Mouse (Mus musculus) ES-Bruce4 (cell line): Measurements from ENCODE around the gene Olfr1202. TPM values are rescaled to one million over a fixed set of nuclear protein-coding genes. Genes with fewer than 3 reads are reported as not detected.

Experiments used
- H3K27ac ChIP-seq: 2 replicates; pipeline ENCODE4 v1.5.1; 2012; ENCODE audit warnings: low read length, inconsistent platforms; ENCODE audit not compliant: insufficient read depth
- H3K27me3 ChIP-seq: 2 replicates; pipeline ENCODE4 v1.6.1; 2012; ENCODE audit warnings: mild to moderate bottlenecking, low read length, inconsistent platforms; ENCODE audit not compliant: control insufficient read depth, poor library complexity, insufficient read depth, severe bottlenecking
- H3K36me3 ChIP-seq: 2 replicates; pipeline ENCODE4 v1.6.1; 2012; ENCODE audit warnings: inconsistent platforms, mild to moderate bottlenecking, low read length, moderate library complexity; ENCODE audit not compliant: control insufficient read depth, poor library complexity, insufficient read depth, severe bottlenecking
- H3K4me1 ChIP-seq: one replicate; pipeline ENCODE4 v1.8.1; 2011; ENCODE audit warnings: low read length; ENCODE audit not compliant: control insufficient read depth, insufficient read depth
- H3K4me3 ChIP-seq: 2 replicates; pipeline ENCODE4 v1.5.1; 2011; ENCODE audit warnings: low read depth, mild to moderate bottlenecking, low read length
- H3K9ac ChIP-seq: 2 replicates; pipeline ENCODE4 v1.6.1; 2012; ENCODE audit warnings: low read depth, mild to moderate bottlenecking, inconsistent platforms; ENCODE audit not compliant: poor library complexity, severe bottlenecking
- H3K9me3 ChIP-seq: replicated peaks from 2 replicates; pipeline ENCODE4 v1.6.1; 2012; ENCODE audit warnings: mild to moderate bottlenecking, low read length, inconsistent platforms; ENCODE audit not compliant: control insufficient read depth, poor library complexity, insufficient read depth, severe bottlenecking
- CTCF ChIP-seq: IDR thresholded peaks from one replicate; pipeline ENCODE4 v1.8.1; 2011; ENCODE audit warnings: low read depth, low read length
- EP300 ChIP-seq: IDR thresholded peaks from 2 replicates; pipeline ENCODE4 v1.6.1; 2011; ENCODE audit warnings: low read depth, low read length; ENCODE audit not compliant: insufficient read depth
- POLR2A ChIP-seq: IDR thresholded peaks from one replicate; pipeline ENCODE4 v1.8.1; 2011; ENCODE audit warnings: low read length; ENCODE audit not compliant: insufficient read depth
- polyA plus RNA-seq: library from polyadenylated mRNA; stranded (reverse); fragments of >200 nt; gene quantifications from 2 replicates; pipeline ENCODE4 v1.2.4, GENCODE M21; 2011; ENCODE audit warnings: low read depth; ENCODE audit not compliant: missing spikeins, insufficient read depth, insufficient read length

The Olfr1202 gene
- polyA plus RNA-seq = not detected in 2 replicates

DNA sequence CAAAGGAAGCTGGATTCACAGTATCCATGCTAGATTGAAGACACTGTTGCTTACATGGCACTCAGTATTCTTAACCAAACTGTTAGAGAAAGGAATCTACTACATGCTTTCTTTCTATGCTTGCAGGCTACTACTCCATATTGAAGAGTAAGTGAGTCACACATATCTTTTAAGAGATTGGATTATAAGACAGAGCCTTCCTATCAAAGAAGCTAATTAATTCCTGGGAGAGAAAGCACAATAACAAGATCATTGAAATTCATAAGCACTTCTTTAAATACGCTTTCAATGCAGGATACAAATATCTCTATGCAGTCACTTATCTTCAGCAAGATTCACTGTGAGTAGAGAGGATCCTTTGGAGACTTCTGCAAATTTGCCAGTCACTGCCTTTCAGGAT lies at the start of gene Olfr1202:
Olfr1202 (plus strand) TSS at position 301 of the 400 bp plus-strand sequence.
- Histone ChIP-seq H3K9me3 (no peaks in the 10 kb centered on the region), H3K36me3 (no peaks in the 10 kb centered on the region), H3K4me3 (no peak within 1 kb of the TSS), H3K27ac (no peak within 1 kb of the TSS), H3K4me1 (no peaks in the 10 kb centered on the region), H3K9ac (no peak within 1 kb of the TSS), H3K27me3 (no peaks in the 10 kb centered on the region)
- TF ChIP-seq CTCF (no peak), POLR2A (no peak), EP300 (no peak)

DNA sequence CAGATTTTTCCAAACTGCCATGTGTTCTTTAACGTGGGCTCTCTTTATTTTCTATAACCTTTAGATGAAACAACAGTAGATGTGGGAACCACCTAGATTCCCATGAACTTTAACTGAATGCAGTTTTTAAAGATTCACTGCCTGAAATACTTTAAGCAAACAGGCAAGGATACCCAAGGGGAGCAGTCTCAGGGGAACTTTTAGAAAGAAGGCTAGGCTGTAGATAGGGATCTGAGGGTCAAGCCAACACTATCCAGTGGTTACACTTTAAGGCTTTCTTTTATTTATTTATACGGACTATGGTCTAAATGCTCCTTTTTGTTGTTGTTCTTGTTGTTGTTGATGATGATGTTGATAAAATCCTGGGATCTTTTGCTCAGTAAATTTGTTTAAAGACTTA lies 43.9 kb upstream of the Olfr1202 start, which contains the start of gene Olfr1200:
Olfr1200 (minus strand) TSS at position 101 of the 400 bp plus-strand sequence.
- H3K9ac ChIP-seq = no peak within 1 kb of the TSS
- no peaks in the 10 kb centered on the region for H3K27me3 ChIP-seq
- no peaks in the 10 kb centered on the region for H3K9me3 ChIP-seq
- no peaks in the 10 kb centered on the region for H3K4me1 ChIP-seq
- no peak within 1 kb of the TSS for H3K27ac ChIP-seq
- H3K4me3 ChIP-seq = no peak within 1 kb of the TSS
- no peaks in the 10 kb centered on the region for H3K36me3 ChIP-seq
- TF ChIP-seq POLR2A (no peak), CTCF (no peak)

DNA sequence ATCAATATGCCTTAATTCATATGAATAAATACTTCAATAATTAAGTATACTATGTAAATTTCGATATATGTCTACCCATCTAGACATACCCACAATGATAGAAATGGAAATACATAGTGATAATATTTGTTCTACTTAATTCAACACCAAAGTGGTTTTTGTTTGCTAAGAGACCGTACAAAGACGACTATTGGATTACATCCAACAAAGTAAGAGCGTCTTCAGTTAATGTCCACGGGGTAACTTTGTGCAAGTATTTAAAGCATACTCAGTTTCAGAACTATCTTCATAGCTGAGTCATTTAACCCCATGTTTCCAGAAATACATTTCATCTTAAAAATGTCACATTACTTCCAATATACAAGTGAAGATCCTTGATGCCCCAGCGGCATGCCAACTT lies 21.6 kb upstream of the Olfr1202 start, which contains the start of gene Olfr1201:
Olfr1201 (plus strand) TSS at position 301 of the 400 bp plus-strand sequence.
- Histone ChIP-seq H3K4me1 (no peaks in the 10 kb centered on the region), H3K27ac (no peak within 1 kb of the TSS), H3K36me3 (no peaks in the 10 kb centered on the region), H3K9me3 (no peaks in the 10 kb centered on the region), H3K27me3 (no peaks in the 10 kb centered on the region), H3K4me3 (no peak within 1 kb of the TSS), H3K9ac (no peak within 1 kb of the TSS)
- TF ChIP-seq POLR2A (no peak), EP300 (no peak), CTCF (no peak)

DNA sequence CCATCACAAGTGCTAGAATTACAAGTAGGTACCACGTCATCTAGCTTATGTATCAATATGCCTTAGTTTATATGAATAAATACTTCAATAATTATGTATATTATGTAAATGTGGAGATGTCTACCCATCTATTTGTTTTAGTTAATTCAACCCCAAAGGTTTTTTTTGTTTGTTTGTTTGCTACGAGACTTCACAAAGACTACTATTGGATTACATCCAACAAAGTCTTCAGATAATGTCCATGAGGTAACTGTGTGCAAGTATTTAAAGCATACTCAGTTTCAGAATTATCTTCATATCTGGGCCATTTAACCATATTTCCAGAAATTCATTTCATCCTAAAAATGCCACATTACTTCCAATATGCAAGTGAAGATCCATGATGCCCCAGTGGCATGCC lies 15.1 kb downstream of the Olfr1202 start, which contains the start of gene Olfr1205:
Olfr1205 (plus strand) TSS at position 301 of the 400 bp plus-strand sequence.
- H3K9me3 ChIP-seq = no peaks in the 10 kb centered on the region
- TF ChIP-seq POLR2A (no peak), CTCF (no peak), EP300 (no peak)
- no peaks in the 10 kb centered on the region for H3K36me3 ChIP-seq
- H3K4me1 ChIP-seq = no peaks in the 10 kb centered on the region
- no peaks in the 10 kb centered on the region for H3K27me3 ChIP-seq
- no peak within 1 kb of the TSS for H3K9ac ChIP-seq
- no peak within 1 kb of the TSS for H3K4me3 ChIP-seq
- H3K27ac ChIP-seq = no peak within 1 kb of the TSS

DNA sequence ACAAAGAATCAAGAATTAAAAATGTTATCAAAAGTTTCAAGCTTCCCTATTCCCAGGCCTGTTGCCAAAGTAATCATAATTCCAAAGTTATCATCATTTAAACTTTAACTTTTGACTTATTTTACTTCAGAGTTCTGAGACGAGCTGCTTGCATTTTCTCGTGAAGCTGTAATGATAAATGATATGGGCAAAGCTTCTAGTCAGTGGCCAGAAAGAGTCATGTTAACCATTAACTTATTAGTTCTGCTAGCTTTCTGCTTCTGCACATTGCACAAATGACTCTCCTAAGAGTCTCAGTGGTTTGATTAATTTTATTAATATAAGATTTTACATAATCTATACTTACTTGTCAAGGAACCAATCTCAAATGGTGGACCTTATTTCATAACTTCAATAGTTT lies 24.2 kb downstream of the Olfr1202 start:
- Histone ChIP-seq H3K4me1 (no peaks in the 10 kb centered on the region), H3K27ac (no peak overlapping the region), H3K4me3 (no peak overlapping the region), H3K27me3 (no peaks in the 10 kb centered on the region), H3K9ac (no peak overlapping the region), H3K36me3 (no peaks in the 10 kb centered on the region), H3K9me3 (no peaks in the 10 kb centered on the region)
- TF ChIP-seq CTCF (no peak), POLR2A (no peak), EP300 (no peak)

DNA sequence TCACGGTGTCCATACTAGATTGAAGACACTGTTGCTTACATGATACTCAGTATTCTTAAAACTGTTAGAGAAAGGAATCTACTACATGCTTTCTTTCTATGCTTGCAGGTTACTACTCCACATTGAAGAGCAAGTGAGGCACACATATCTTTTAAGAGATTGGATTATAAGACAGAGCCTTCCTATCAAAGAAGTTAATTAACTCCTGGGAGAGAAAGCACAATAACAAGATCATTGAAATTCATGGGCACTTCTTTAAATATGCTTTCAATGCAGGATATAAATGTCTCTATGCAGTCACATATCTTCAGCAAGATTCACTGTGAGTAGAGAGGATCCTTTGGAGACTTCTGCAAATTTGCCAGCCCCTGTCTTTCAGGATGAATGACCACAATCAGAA lies 34.7 kb downstream of the Olfr1202 start, which contains the start of gene Olfr1204:
Olfr1204 (plus strand) TSS at position 301 of the 400 bp plus-strand sequence.
- H3K9me3 ChIP-seq = no peaks in the 10 kb centered on the region
- no peak within 1 kb of the TSS for H3K9ac ChIP-seq
- TF ChIP-seq POLR2A = no peak
- no peak for TF ChIP-seq CTCF
- TF ChIP-seq EP300 = no peak
- H3K4me1 ChIP-seq = no peaks in the 10 kb centered on the region
- H3K27me3 ChIP-seq = no peaks in the 10 kb centered on the region
- no peak within 1 kb of the TSS for H3K4me3 ChIP-seq
- H3K27ac ChIP-seq = no peak within 1 kb of the TSS
- H3K36me3 ChIP-seq = no peaks in the 10 kb centered on the region
